Mouse (Mus musculus): ENCODE results near the gene Olfr205.
"Not testable (repeated sequence)": the region's sequence is repeated elsewhere in the genome, so short reads cannot be mapped to it uniquely, and the experiment has no call there.

Gene Olfr205

DNA sequence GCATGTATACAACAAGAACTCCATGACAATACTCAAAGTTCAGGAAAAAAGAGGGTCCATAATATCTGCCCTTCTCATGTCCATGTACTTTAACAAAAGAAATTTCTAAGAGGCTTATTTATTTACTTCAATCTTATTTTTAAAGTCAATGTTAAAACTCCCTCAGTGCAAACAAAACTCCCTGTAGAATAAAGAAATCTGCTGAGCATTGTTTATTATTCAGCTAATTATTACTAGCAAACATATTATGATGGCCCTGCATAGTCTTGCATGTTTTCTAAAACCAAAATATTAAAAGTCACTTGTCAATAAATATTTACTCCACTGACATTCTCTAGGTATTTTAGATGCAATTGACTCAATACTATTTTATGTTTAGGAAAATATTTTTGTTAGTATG is at the start of gene Olfr205:
TSS of gene Olfr205 (minus strand) at position 101 of the 400 bp plus-strand sequence.
- no peak for DNase-seq (ENCODE audit: low spot score in 2 of 2)

DNA sequence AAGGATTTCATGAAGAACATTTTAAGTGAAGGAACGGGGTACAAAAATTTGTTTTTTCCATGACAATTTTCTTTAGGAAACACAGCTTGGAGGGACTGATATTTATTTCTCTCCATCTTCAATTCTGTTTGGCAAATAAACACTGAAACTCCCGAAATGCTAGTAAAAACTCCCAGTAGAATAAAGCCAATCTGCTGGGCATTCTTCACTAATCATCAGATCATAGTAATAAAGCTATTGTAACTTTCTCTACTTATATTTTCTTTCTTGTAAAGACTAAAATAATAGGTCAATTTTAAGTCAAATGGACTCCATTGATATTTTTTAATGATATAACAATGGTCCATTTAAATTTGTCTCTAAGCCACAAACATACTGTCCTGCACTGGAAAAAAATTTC is 33.0 kb upstream of the Olfr205 start, which contains the start of gene Olfr209:
TSS of gene Olfr209 (minus strand) at position 101 of the 400 bp plus-strand sequence.
- DNase-seq (ENCODE audit: low spot score in 2 of 2) = no peak

DNA sequence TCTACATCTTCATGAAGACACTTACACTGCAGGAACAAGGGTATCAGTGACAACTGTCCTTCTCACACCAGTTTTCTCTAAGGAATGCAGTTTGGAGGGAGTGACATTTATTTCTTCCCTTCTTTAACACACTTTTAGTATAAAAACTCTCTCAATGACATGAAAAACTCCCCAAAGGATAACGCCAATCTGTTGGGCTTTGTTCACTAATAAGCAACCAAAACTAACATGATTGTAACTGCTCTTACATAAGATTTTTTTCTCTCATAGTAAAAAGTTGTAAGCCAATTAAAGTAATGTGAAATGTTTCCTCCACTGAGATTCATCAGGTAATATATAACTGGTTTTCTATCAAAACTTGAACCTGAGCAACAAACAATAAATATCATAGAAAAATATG is 18.2 kb upstream of the Olfr205 start, which contains the start of gene Olfr206:
TSS of gene Olfr206 (minus strand) at position 101 of the 400 bp plus-strand sequence.
- DNase-seq (ENCODE audit: low spot score in 2 of 2) = no peak

DNA sequence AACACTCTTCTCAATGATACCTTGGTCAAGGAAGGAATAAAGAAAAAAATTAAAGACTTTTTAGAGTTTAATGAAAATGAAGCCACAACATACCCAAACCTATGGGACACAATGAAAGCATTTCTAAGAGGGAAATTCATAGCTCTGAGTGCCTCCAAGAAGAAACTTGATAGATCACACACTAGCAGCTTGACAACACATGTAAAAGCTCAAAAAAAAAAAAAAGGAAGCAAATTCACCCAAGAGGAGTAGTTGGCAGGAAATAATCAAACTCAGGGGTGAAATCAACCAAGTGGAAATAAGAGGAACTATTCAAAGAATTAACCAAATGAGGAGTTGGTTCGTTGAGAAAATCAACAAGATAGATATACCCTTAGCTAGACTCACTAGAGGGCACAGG is 7.7 kb downstream of the Olfr205 start:
- not testable (repeated sequence) for DNase-seq (ENCODE audit: low spot score in 2 of 2)

DNA sequence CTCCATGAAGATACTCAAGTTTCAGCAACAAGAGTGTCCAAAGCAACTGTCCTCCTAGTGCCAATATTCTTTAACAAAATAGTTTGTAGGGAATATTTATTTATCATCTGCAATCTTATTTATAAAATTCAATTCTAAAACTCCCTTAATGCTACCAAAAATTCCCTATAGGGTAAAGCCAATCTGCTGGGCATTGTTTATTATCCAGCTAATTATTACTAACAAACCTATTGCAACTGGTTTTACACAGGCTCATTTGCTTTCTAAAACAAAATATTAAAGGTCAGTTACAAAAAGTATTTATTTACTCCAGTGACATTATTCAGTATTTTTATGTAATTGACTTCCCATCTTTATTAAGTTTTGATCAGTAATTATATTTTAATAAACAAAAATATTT is 12.8 kb downstream of the Olfr205 start, which contains the start of gene Olfr204:
TSS of gene Olfr204 (minus strand) at position 101 of the 400 bp plus-strand sequence.
- no peak for DNase-seq (ENCODE audit: low spot score in 2 of 2)

DNA sequence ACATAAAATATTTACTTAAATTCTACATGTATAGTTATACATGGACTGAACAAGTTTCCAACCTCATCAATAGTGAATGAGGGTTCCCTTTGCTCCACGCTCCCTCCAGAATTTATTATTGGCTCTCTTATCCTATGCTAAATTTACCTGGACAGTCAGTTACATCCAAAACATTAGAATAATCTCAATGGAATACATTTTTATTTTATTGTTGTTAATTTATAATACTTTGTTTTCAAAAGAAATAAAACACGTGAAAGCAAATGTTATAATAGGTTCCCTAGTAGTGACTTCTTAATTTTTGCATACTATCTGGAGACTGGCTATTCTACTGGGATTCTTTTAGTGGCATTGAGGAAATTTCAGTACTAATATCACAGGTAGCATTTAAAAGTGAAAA is 32.4 kb downstream of the Olfr205 start, which contains the start of gene Olfr203:
TSS of gene Olfr203 (plus strand) at position 301 of the 400 bp plus-strand sequence.
- no peak for DNase-seq (ENCODE audit: low spot score in 2 of 2)

DNA sequence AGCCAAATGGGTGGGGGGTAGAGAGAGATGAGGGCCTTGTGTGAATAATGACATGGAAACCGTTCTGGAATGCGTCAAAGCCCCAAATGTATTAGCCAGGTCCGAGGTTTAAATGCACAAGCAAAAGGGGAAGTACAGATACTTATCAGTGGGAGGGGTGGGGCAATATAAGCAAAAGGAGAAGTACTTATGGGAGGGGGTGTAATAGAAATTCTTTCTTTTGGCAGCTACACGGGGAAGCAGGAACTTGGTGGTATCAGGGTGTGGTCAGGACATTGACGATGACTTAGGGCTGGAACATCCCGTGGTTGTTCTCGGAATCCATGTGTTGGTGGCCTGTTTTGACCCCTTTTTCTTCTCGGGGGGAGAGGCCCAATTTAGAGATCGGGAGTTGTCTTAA is 43.4 kb downstream of the Olfr205 start:
- not testable (repeated sequence) for DNase-seq (ENCODE audit: low spot score in 2 of 2)

DNA sequence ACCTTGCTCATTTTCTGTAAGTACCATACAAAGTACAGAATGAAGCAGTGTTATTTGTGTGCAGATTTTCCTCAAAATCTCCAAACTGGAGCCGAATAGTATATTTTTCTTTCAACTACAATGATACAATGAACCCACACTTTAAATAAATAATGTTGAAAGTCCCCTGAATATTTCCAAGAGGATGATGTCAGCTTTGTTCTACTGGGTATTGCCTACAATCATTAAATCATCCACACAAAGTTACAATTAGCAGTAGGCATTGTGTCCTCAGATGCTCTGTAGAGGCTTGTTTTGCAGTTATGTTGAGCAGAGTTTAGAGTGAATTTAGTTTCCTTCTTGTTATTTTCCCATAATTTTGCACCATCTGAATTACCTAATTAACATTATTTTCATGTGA is 44.2 kb downstream of the Olfr205 start, which contains the start of gene Olfr202:
TSS of gene Olfr202 (minus strand) at position 101 of the 400 bp plus-strand sequence.
- no peak for DNase-seq (ENCODE audit: low spot score in 2 of 2)

DNA sequence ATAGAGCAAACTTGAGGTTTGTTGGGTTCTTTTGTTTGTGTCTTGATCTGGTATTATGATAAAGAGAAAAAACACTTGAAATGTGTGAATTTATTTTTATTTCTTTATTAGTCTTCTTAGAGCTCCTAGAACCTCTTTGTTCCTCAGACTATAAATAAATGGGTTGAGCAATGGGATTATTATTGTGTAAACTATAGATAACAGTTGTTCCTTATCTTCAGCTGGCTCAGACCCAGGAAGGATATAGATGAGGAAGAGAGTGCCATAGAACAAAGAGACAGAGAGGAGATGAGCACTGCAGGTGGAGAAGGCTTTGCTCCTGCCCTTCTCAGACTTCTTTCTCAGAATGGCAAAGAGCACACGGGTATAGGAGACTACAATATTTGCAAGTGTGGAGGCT is 47.5 kb downstream of the Olfr205 start:
- no peak for DNase-seq (ENCODE audit: low spot score in 2 of 2)

DNA sequence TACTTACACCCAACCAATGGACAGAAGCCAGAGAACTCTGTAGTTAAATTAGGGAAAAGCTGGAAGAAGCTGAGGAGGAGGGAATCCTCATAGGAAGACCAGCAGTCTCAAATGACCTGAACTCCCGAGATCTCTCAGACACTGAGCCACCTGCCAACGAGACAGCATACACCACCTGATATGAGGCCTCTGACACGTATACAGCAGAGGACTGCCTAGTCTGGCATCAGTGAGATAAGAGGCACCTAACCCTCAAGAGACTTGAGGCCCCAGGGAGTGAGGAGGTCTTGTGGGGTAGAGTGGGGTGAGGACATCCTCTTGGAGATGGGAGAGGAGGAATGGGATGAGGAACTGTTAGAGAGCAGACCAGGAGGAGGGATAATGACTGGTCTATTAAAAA is 50.4 kb downstream of the Olfr205 start:
- DNase-seq (ENCODE audit: low spot score in 2 of 2) = no peak
